ENCODE assay signal across 16 mouse cellular contexts in the genomic region with DNA sequence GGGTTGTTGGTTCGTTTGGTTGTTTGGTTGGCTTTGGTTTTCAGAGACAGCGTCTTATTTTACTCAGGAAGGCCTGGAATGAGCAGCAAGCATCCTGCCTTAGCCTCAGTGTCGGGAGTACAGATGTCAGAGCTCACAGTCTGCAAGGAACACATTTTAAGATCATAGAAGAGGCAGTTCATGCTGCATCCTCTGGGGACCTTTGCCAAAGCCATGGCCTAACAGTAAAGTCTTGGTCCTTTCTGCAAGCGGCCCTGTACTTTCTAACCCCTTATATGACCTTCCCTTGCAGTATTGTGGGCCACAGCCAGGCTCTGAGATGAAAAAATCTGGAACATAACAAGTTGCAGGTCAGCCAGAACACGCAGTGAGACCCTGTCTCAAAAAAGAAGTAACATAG. TPM values are rescaled to one million over a fixed set of nuclear protein-coding genes. Genes with fewer than 3 reads are reported as not detected.
"Had no signal": no experiment of that assay in that cellular context is flagged by ENCODE, and none has a peak within 500 bp of the region (broad histone marks: within the 10 kb centered on the region; RNA-seq: fewer than 3 reads in every experiment).

No protein-coding gene starts in this region.

- H3K27me3 ChIP-seq: limb, embryonic 13.5 days; liver, embryonic 15.5 days; lung, embryonic 15.5 days; midbrain, embryonic 15.5 days; neural tube, embryonic 12.5 days had no signal

- H3K9ac ChIP-seq: limb, embryonic 13.5 days; liver, embryonic 15.5 days; lung, embryonic 15.5 days; midbrain, embryonic 15.5 days; neural tube, embryonic 12.5 days had no signal

- H3K4me1 ChIP-seq: liver, embryonic 15.5 days; megakaryocyte, embryonic 14.5 days; midbrain, embryonic 15.5 days; neural tube, embryonic 12.5 days had no signal

- H3K27ac ChIP-seq: limb, embryonic 13.5 days; liver, embryonic 15.5 days; lung, embryonic 15.5 days; macrophage; midbrain, embryonic 15.5 days; neural tube, embryonic 12.5 days had no signal

- H3K36me3 ChIP-seq: limb, embryonic 13.5 days; liver, embryonic 15.5 days; lung, embryonic 15.5 days; midbrain, embryonic 15.5 days; neural tube, embryonic 12.5 days had no signal

- H3K9me3 ChIP-seq: limb, embryonic 13.5 days; liver, embryonic 15.5 days; lung, embryonic 15.5 days; midbrain, embryonic 15.5 days; neural tube, embryonic 12.5 days had no signal

- DNase-seq: left cerebral cortex, postnatal 4 days; thymus, adult 18-20 months; thymus, postnatal 14 days had no signal

- ATAC-seq: hindbrain, embryonic 16.5 days; inflammation-experienced regulatory T-cells, adult 6 months; midbrain, embryonic 15.5 days had no signal

- H3K4me2 ChIP-seq: limb, embryonic 13.5 days; liver, embryonic 11.5 days; liver, embryonic 15.5 days; lung, embryonic 15.5 days; midbrain, embryonic 11.5 days; midbrain, embryonic 15.5 days; neural tube, embryonic 12.5 days had no signal

- H3K4me3 ChIP-seq: limb, embryonic 13.5 days; liver, embryonic 15.5 days; lung, embryonic 15.5 days; megakaryocyte, embryonic 14.5 days; midbrain, embryonic 15.5 days; neural tube, embryonic 12.5 days had no signal

RNA-seq across cellular contexts. Expression of gene Ccn1, which starts 38.1 kb away (rescaled TPM):
- total RNA-seq: monocyte, adult 5-6 weeks; neutrophil, adult 5-6 weeks had no signal
- polyA plus RNA-seq: inflammation-experienced regulatory T-cells, adult 6 months had no signal
